Mouse (Mus musculus): ENCODE measurements around the gene Kdm3a. TPM values are rescaled to one million over a fixed set of nuclear protein-coding genes. Genes with fewer than 3 reads are reported as not detected.

Kdm3a gene
- polyA plus RNA-seq, 1 experiment = 11.5 TPM

DNA sequence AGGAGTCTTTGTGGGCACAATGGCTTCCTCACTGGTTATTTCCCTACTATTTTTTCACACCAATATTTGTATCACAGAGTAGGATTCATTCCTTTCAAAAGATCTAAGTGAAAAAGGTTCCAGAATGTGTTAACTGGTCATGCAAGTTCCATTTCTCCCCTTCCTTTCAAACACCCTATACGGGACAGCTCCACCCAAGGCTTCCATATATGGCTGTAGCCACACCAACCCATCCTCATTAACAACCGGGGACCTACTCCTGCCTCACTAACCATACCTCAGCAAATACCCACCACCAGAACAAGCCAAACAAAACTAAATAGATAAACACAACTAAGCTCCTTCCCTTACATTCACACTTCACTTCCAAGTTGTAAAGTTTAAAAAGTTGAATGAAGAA, 1.6 kb downstream of the Kdm3a start:
- Histone ChIP-seq H3K27me3 (ENCODE audit: control insufficient read depth, insufficient read depth, insufficient read length) (no peaks in the 10 kb centered on the region), H3K36me3 (ENCODE audit: control insufficient read depth, insufficient read depth) (peaks cover 35% of the 10 kb centered on the region), H3K4me2 (ENCODE audit: low read depth) (peak overlapping the region; percentile 73), H3ac (ENCODE audit: control insufficient read depth, insufficient read length) (peak overlapping the region; percentile 63), H3K4me3 (peak overlapping the region; percentile 81), H3K79me2 (ENCODE audit: control insufficient read depth, insufficient read depth) (peaks cover 36% of the 10 kb centered on the region)
- peak; percentile 91 for TF ChIP-seq SRF (IDR thresholded peaks at IDR 0.05; ENCODE audit: control insufficient read depth, insufficient read length, low read depth)
- no peak for TF ChIP-seq TCF3 (IDR thresholded peaks at IDR 0.05; ENCODE audit: insufficient read length, low read depth)

DNA sequence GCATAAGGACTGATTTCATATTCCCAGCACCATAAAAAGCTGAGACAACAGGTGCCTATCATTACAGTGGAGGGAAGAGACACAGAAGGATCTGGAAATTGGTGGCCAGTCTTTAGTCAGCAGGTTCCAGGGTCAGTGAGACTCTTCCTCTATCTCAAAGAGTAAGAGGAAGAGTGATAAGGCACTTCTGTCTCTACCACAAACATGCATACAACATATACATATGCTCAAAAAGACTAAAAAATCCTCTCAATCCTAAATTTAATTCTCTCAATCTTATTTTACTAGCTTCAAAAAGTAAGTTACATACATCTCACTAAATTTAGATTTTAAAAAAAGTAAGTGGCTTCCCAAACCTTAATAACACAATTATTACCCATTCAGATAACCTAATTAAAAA, 5.5 kb downstream of the Kdm3a start:
- no peak overlapping the region for H3K4me3 ChIP-seq
- no peak overlapping the region for H3K4me2 ChIP-seq (ENCODE audit: low read depth)
- H3K36me3 ChIP-seq (ENCODE audit: control insufficient read depth, insufficient read depth) = peaks cover 72% of the 10 kb centered on the region
- peaks cover 35% of the 10 kb centered on the region for H3K79me2 ChIP-seq (ENCODE audit: control insufficient read depth, insufficient read depth)
- H3ac ChIP-seq (ENCODE audit: control insufficient read depth, insufficient read length) = no peak overlapping the region
- TF ChIP-seq CEBPB (IDR thresholded peaks at IDR 0.05; ENCODE audit: insufficient read depth, poor library complexity, severe bottlenecking) = no peak
- no peak for TF ChIP-seq MYOD1 (IDR thresholded peaks at IDR 0.05; ENCODE audit: control insufficient read depth in 1 of 3, insufficient read length in 2 of 3, low read depth in 2 of 3)
- TF ChIP-seq POLR2AphosphoS2 (IDR thresholded peaks at IDR 0.05; ENCODE audit: insufficient read length, low read depth) = no peak
- TF ChIP-seq TCF3 (IDR thresholded peaks at IDR 0.05; ENCODE audit: insufficient read length, low read depth) = no peak
- no peaks in the 10 kb centered on the region for H3K27me3 ChIP-seq (ENCODE audit: control insufficient read depth, insufficient read depth, insufficient read length)

DNA sequence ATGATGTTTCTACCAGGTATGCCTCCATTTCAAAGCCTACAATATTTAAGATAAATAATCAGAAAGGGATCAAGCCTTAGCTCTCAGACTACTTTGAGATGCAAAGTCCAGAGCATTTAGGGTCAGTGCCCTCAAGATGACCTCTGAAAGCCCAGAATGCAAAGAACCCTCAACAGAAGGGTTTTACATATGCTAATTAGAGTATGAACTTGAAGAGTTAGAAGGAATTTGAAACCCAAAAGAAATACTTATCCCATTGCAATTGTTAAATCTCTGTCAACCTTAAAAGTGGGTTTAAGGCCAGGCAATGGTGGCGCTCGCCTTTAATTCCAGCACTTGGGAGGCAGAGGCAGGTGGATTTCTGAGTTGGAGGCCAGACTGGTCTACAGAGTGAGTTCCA, 6.8 kb downstream of the Kdm3a start:
- H3K36me3 ChIP-seq (ENCODE audit: control insufficient read depth, insufficient read depth) = peaks cover 83% of the 10 kb centered on the region
- peaks cover 22% of the 10 kb centered on the region for H3K79me2 ChIP-seq (ENCODE audit: control insufficient read depth, insufficient read depth)
- H3K27me3 ChIP-seq (ENCODE audit: control insufficient read depth, insufficient read depth, insufficient read length) = no peaks in the 10 kb centered on the region
- no peak overlapping the region for H3ac ChIP-seq (ENCODE audit: control insufficient read depth, insufficient read length)
- H3K4me3 ChIP-seq = no peak overlapping the region
- no peak overlapping the region for H3K4me2 ChIP-seq (ENCODE audit: low read depth)
- TF ChIP-seq CEBPB (IDR thresholded peaks at IDR 0.05; ENCODE audit: insufficient read depth, poor library complexity, severe bottlenecking) = no peak
- TF ChIP-seq USF1 (IDR thresholded peaks at IDR 0.05; ENCODE audit: low read depth) = no peak
- TF ChIP-seq SRF (IDR thresholded peaks at IDR 0.05; ENCODE audit: control insufficient read depth, insufficient read length, low read depth) = no peak
- no peak for TF ChIP-seq POLR2A (IDR thresholded peaks at IDR 0.05; ENCODE audit: insufficient read length, low read depth)
- no peak for TF ChIP-seq TCF3 (IDR thresholded peaks at IDR 0.05; ENCODE audit: insufficient read length, low read depth)
- no peak for TF ChIP-seq MYOD1 (IDR thresholded peaks at IDR 0.05; ENCODE audit: control insufficient read depth in 1 of 3, insufficient read length in 2 of 3, low read depth in 2 of 3)
- TF ChIP-seq MYOG (IDR thresholded peaks at IDR 0.05; ENCODE audit: control insufficient read depth in 1 of 3, insufficient read depth in 1 of 3, insufficient read length in 2 of 3, low read depth in 2 of 3) = no peak
- TF ChIP-seq TCF12 (IDR thresholded peaks at IDR 0.05; ENCODE audit: insufficient read depth, poor library complexity, severe bottlenecking) = no peak

DNA sequence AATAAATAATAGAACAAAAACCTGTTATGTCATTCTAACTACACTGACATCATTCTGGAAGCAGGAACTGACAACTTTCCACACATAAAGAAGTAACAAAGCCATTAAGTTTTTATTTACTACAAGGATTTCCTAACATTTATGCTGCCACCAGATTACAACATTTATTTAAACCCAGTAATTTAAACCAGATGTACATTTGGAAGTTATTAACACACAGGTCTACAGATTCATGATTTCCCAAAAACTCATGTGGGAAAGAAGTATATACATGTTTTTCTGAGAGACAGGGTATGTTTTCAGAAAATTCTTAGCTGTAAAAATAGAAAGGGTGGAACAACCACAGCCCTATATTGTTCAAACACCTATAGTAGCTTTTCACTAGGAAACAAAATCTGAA, 8.1 kb downstream of the Kdm3a start:
- H3K4me2 ChIP-seq (ENCODE audit: low read depth) = no peak overlapping the region
- H3K4me3 ChIP-seq = no peak overlapping the region
- H3K27me3 ChIP-seq (ENCODE audit: control insufficient read depth, insufficient read depth, insufficient read length) = no peaks in the 10 kb centered on the region
- peaks cover 9% of the 10 kb centered on the region for H3K79me2 ChIP-seq (ENCODE audit: control insufficient read depth, insufficient read depth)
- TF ChIP-seq MAX (IDR thresholded peaks at IDR 0.05; ENCODE audit: low read depth) (no peak), USF1 (IDR thresholded peaks at IDR 0.05; ENCODE audit: low read depth) (no peak), TCF12 (IDR thresholded peaks at IDR 0.05; ENCODE audit: insufficient read depth, poor library complexity, severe bottlenecking) (no peak), TCF3 (IDR thresholded peaks at IDR 0.05; ENCODE audit: insufficient read length, low read depth) (no peak), CEBPB (IDR thresholded peaks at IDR 0.05; ENCODE audit: insufficient read depth, poor library complexity, severe bottlenecking) (no peak), MYOG (IDR thresholded peaks at IDR 0.05; ENCODE audit: control insufficient read depth in 1 of 3, insufficient read depth in 1 of 3, insufficient read length in 2 of 3, low read depth in 2 of 3) (no peak), POLR2A (IDR thresholded peaks at IDR 0.05; ENCODE audit: insufficient read length, low read depth) (no peak), POLR2AphosphoS2 (IDR thresholded peaks at IDR 0.05; ENCODE audit: insufficient read length, low read depth) (no peak), E2F4 (IDR thresholded peaks at IDR 0.05; ENCODE audit: insufficient read depth) (no peak), REST (IDR thresholded peaks at IDR 0.05; ENCODE audit: insufficient read depth, insufficient read length) (no peak), MYOD1 (IDR thresholded peaks at IDR 0.05; ENCODE audit: control insufficient read depth in 1 of 3, insufficient read length in 2 of 3, low read depth in 2 of 3) (no peak)
- H3K36me3 ChIP-seq (ENCODE audit: control insufficient read depth, insufficient read depth) = peaks cover 83% of the 10 kb centered on the region
- H3ac ChIP-seq (ENCODE audit: control insufficient read depth, insufficient read length) = no peak overlapping the region

DNA sequence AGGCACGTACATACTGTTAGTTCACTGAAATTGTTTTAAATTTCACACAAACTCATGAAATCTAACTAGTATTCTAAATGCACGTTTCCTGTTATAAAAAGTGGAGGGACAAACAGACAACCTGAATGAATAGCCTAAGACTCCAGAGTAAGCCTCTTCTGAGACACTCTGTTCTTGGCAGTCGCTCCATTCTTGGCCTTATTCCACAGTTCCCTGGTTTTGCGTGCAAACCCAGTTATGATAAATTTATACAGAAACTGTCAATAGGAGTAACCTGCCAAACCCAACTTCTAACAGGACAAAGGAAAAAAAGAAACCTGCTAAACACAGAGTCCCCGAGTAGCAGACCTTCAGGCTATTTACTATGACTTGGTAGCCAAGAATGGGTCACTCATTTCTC, 10.8 kb downstream of the Kdm3a start:
- Histone ChIP-seq H3K27me3 (ENCODE audit: control insufficient read depth, insufficient read depth, insufficient read length) (no peaks in the 10 kb centered on the region), H3ac (ENCODE audit: control insufficient read depth, insufficient read length) (no peak overlapping the region), H3K4me3 (no peak overlapping the region), H3K79me2 (ENCODE audit: control insufficient read depth, insufficient read depth) (no peaks in the 10 kb centered on the region), H3K36me3 (ENCODE audit: control insufficient read depth, insufficient read depth) (peaks cover 92% of the 10 kb centered on the region), H3K4me2 (ENCODE audit: low read depth) (no peak overlapping the region)
- TF ChIP-seq POLR2AphosphoS2 (IDR thresholded peaks at IDR 0.05; ENCODE audit: insufficient read length, low read depth) (no peak), CEBPB (IDR thresholded peaks at IDR 0.05; ENCODE audit: insufficient read depth, poor library complexity, severe bottlenecking) (no peak), TCF12 (IDR thresholded peaks at IDR 0.05; ENCODE audit: insufficient read depth, poor library complexity, severe bottlenecking) (no peak), USF1 (IDR thresholded peaks at IDR 0.05; ENCODE audit: low read depth) (no peak), SRF (IDR thresholded peaks at IDR 0.05; ENCODE audit: control insufficient read depth, insufficient read length, low read depth) (no peak), REST (IDR thresholded peaks at IDR 0.05; ENCODE audit: insufficient read depth, insufficient read length) (no peak), MYOD1 (IDR thresholded peaks at IDR 0.05; ENCODE audit: control insufficient read depth in 1 of 3, insufficient read length in 2 of 3, low read depth in 2 of 3) (no peak), MAX (IDR thresholded peaks at IDR 0.05; ENCODE audit: low read depth) (no peak), MYOG (IDR thresholded peaks at IDR 0.05; ENCODE audit: control insufficient read depth in 1 of 3, insufficient read depth in 1 of 3, insufficient read length in 2 of 3, low read depth in 2 of 3) (no peak), POLR2A (IDR thresholded peaks at IDR 0.05; ENCODE audit: insufficient read length, low read depth) (no peak), E2F4 (IDR thresholded peaks at IDR 0.05; ENCODE audit: insufficient read depth) (no peak), TCF3 (IDR thresholded peaks at IDR 0.05; ENCODE audit: insufficient read length, low read depth) (no peak)
